Mouse (Mus musculus) C2C12 (cell line): ENCODE data around the gene Pld5.

Source experiments
- CEBPB ChIP-seq: IDR thresholded peaks from one replicate; pipeline ENCODE4 v1.6.1; 2011; ENCODE audit warnings: low read depth, mild to moderate bottlenecking, control low read depth, moderate library complexity
- CTCF ChIP-seq: IDR thresholded peaks from one replicate; pipeline ENCODE4 v1.5.1; 2011; ENCODE audit not compliant: control insufficient read depth, insufficient read depth, insufficient read length
- FOSL1 ChIP-seq: IDR thresholded peaks from one replicate; pipeline ENCODE4 v1.8.0; 2011; ENCODE audit warnings: mild to moderate bottlenecking, low read length; ENCODE audit not compliant: poor library complexity, insufficient read depth, severe bottlenecking
- MAX ChIP-seq: IDR thresholded peaks from one replicate; pipeline ENCODE4 v1.6.1; 2011; ENCODE audit warnings: mild to moderate bottlenecking, control low read depth
- MYOD1 ChIP-seq: IDR thresholded peaks from one replicate; pipeline ENCODE4 v1.6.1; 2011; ENCODE audit warnings: low read depth; ENCODE audit not compliant: control insufficient read depth, insufficient read length
- MYOG ChIP-seq: IDR thresholded peaks from one replicate; pipeline ENCODE4 v1.6.1; 2011; ENCODE audit not compliant: control insufficient read depth, insufficient read length; ENCODE audit errors: extremely low read depth
- USF1 ChIP-seq: IDR thresholded peaks from one replicate; pipeline ENCODE4 v1.6.1; 2011; ENCODE audit warnings: low read depth, mild to moderate bottlenecking, control low read depth, moderate library complexity

- TF ChIP-seq MAX (no peak), CTCF (no peak), CEBPB (no peak), FOSL1 (no peak), MYOG (no peak), USF1 (no peak), MYOD1 (no peak)
Measured at GRCm38 (mm10) chr1:176123781-176124180, 151.3 kb downstream of the Pld5 start.
